Mouse (Mus musculus) left cerebral cortex, postnatal 14 days (tissue): ENCODE results near the gene Btbd35f27. TPM values are rescaled to one million over a fixed set of nuclear protein-coding genes. Genes with fewer than 3 reads are reported as not detected.
"Not testable (repeated sequence)": the region's sequence is repeated elsewhere in the genome, so short reads cannot be mapped to it uniquely, and the experiment has no call there.

Experiments
- DNase-seq, 2 experiments: peaks; one replicate each; pipeline ENCODE4 v3.0.0; 2021 to 2022; ENCODE audit warnings: low spot score in 2 of 2, mixed read lengths in 1 of 2
- intact Hi-C: fragments of 180-260 bp; cut with DNase I; formaldehyde crosslinking; loops from one replicate; pipeline ENCODE4 v1.15.1; 2025
- long read RNA-seq, 2 experiments: library from polyadenylated mRNA; stranded (forward); transcript quantifications; one replicate each; pipeline ENCODE4 v2.0.0; 2021
- total RNA-seq, 2 experiments: library from RNA; stranded (reverse); gene quantifications; 2 replicates each; pipeline ENCODE4 v1.2.3; 2021

Btbd35f27 gene
- total RNA-seq, result not detected
- long read RNA-seq, experiment 1, result 0 reads
- long read RNA-seq, experiment 2, result 0 reads

DNA sequence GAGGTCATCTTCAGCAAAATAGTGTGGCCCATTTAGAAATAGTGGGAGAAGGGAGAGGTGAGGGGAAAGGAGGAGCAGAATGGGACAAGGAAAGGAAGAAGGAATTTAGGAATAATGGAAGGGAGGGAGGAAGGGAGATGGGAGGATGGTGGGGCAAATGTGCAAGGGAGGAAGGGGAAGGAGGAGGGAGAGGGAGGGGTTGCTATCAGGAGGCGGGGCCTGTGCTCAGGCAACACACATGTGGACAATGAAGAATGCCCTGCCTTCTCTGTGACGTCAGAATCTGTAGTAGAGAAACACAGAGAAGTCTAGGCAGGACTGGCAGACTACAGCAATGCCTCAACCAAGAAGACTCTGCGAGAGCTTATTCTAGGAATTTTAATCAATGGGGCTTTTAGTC is at the start of gene Btbd35f27:
Gene Btbd35f27, plus strand, starts transcription at position 301 of the 400 bp plus-strand sequence.
- intact Hi-C loops, DNase-seq: not testable (repeated sequence)

Other genes with a start within 250 kb of the Btbd35f27 start
- not detected for gene Btbd35f4, start 151.6 kb upstream of the Btbd35f27 start, total RNA-seq